Mouse (Mus musculus): ENCODE data around the gene Igf1r. TPM values are rescaled to one million over a fixed set of nuclear protein-coding genes. Genes with fewer than 3 reads are reported as not detected.

Igf1r gene
- polyA plus RNA-seq, 1 experiment from 2014 or later, result 25.2 TPM

GRCm38 (mm10) chr7:67943805-67944204, 8.8 kb upstream of the Igf1r start:
- Histone ChIP-seq H3K9me3 (replicated peaks) (no peaks in the 10 kb centered on the region), H3K27me3 (peaks cover 7% of the 10 kb centered on the region), H3K4me2 (no peak overlapping the region), H3K9ac (no peak overlapping the region), H3K4me3 (no peak overlapping the region), H3K4me1 (no peaks in the 10 kb centered on the region), H3K27ac (no peak overlapping the region), H3K36me3 (ENCODE audit: poor library complexity, severe bottlenecking) (no peaks in the 10 kb centered on the region)
- no peak for ATAC-seq
- 89% methylated on average over 9 of the region's 9 CpGs for WGBS

DNA sequence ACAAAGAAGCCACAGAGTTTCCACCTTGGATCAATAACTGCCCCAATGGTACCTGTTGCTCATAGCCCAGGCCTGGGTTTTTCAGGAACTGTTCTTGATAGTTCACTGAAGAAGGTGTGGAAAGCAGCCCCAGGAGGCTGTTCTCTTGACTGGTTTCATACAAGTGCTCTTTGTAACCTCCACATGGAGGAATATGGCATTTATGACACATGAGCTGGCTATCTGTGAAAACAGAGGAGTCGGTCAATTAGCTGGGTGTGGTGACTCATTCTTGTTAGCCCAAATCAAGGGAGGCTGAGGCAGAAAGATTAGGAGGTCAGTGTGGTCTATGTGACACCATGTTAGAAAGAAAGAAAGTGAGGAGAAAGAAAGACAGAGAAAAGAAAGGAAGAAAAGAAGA, 5.7 kb upstream of the Igf1r start:
- Histone ChIP-seq H3K9ac (no peak overlapping the region), H3K27me3 (peaks cover 7% of the 10 kb centered on the region), H3K4me1 (no peaks in the 10 kb centered on the region), H3K4me2 (no peak overlapping the region), H3K36me3 (ENCODE audit: poor library complexity, severe bottlenecking) (no peaks in the 10 kb centered on the region), H3K9me3 (replicated peaks) (no peaks in the 10 kb centered on the region), H3K27ac (no peak overlapping the region), H3K4me3 (no peak overlapping the region)
- 82% methylated on average over 1 of the region's 1 CpGs for WGBS
- ATAC-seq, result no peak

DNA sequence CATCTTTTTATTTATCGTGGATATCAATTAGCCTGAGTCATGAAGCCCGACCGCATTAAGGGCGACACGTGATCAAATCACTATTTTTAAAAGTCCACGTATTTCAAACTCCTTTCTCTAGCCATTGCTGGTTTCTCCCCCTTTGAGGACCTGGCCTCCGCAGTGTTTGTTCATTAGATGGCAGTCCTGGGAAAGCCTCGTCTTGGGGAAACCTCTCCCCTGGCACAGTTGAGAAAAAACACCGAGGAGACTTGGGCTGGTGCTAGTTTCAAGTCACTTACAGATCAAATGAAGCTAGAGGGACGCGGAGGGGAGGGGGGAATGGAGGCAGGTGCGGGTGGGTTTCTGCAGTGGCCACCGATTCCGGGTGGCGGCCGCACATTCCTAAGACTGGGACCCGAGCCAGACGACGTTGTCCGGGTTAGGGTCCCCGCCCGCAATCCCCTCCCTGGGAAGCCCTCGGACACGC, 2.2 kb upstream of the Igf1r start:
- no peaks in the 10 kb centered on the region for H3K9me3 ChIP-seq (replicated peaks)
- peak overlapping the region; percentile 100 for H3K27ac ChIP-seq
- WGBS, result 0% methylated on average over 22 of the region's 24 CpGs
- no peaks in the 10 kb centered on the region for H3K36me3 ChIP-seq (ENCODE audit: poor library complexity, severe bottlenecking)
- H3K27me3 ChIP-seq, result peaks cover 7% of the 10 kb centered on the region
- H3K4me1 ChIP-seq, result peaks cover 20% of the 10 kb centered on the region
- peak overlapping the region; percentile 96 for H3K4me2 ChIP-seq
- ATAC-seq, result peak; percentile 12; the same call in 1 of the 2 replicates
- H3K4me3 ChIP-seq, result peak overlapping the region; percentile 88
- H3K9ac ChIP-seq, result peak overlapping the region; percentile 96

DNA sequence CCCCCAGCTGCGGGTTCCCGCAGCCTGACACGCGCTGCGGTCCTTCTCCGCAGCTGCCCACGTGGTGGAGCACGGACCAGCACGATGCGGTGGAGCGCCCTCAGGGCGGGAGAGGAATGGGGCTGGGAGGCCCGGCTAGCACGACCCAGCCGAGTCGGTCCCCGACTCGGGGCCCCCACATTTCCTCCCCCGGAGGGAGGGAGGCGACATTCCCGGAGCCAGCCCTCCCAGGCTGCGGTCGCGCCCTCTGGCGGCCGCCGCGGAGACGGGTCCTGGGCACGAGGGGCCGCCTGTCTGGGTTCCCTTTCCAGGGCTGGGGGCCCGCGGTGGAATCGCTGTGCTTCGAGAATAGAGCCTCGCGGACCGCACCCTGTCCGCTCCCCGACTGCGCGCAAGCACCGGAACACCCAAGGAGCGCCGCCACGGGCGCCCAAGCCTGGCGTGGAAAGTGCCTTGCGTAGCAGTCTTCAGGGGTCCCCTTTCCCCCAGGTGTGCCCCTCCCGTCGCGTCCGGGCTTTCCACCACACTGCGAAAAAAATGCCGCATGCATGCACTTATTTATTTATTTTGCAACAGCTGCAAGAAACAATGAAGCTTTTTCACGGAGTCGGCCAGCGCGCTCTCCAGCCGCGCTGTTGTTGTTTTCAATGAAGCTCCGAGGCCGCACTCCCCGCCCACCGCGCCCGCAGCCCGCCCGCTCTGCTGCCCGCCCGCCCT, 1.7 kb upstream of the Igf1r start:
- peaks cover 7% of the 10 kb centered on the region for H3K27me3 ChIP-seq
- peak; percentile 74 for ATAC-seq
- no peaks in the 10 kb centered on the region for H3K36me3 ChIP-seq (ENCODE audit: poor library complexity, severe bottlenecking)
- peak overlapping the region; percentile 96 for H3K9ac ChIP-seq
- H3K27ac ChIP-seq, result peak overlapping the region; percentile 100
- H3K4me1 ChIP-seq, result peaks cover 25% of the 10 kb centered on the region
- H3K4me2 ChIP-seq, result peak overlapping the region; percentile 96
- WGBS, result under 1% methylated on average over 62 of the region's 71 CpGs
- no peaks in the 10 kb centered on the region for H3K9me3 ChIP-seq (replicated peaks)
- peak overlapping the region; percentile 88 for H3K4me3 ChIP-seq

- 2% methylated on average over 23 of the region's 73 CpGs for WGBS
- peak; percentile 91 for ATAC-seq
- Histone ChIP-seq H3K27me3 (peaks cover 7% of the 10 kb centered on the region), H3K27ac (peak overlapping the region; percentile 100), H3K36me3 (ENCODE audit: poor library complexity, severe bottlenecking) (no peaks in the 10 kb centered on the region), H3K9me3 (replicated peaks) (no peaks in the 10 kb centered on the region), H3K4me2 (peak overlapping the region; percentile 96), H3K4me3 (peak overlapping the region; percentile 88), H3K9ac (peak overlapping the region; percentile 96), H3K4me1 (peaks cover 30% of the 10 kb centered on the region)
Measured at GRCm38 (mm10) chr7:67951532-67952035, 1.0 kb upstream of the Igf1r start.

DNA sequence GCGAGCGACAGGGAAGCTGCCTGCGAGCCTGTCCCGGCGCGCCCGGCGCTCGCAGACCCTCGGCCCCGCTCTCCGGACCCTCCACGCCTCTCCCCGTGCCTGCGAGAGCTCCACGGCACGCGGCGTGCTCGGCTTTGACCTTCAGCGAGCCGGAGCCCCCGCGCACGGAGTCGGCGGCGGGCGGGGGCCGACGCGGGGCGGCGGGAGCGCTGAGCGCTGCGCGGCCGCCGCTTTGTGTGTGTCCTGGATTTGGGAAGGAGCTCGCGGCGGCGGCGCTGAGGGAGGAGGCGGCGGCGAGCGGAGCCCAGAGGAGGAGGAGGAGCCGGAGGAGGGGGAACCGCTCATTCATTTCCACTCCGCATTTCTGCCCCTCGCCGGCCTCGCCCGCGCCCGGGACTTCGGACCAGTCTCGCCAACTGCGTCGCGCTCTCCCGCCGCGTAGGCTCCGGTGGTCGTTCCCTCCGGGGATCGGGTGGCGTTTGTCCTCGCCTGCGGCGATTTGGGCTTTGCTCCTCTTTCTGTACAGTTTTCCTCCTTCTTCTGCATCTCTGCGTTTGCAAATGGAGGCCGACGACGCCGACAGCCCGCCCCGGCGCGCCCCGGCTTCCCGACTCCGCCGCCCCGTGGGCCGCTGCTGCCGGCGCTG, 468 bp upstream of the Igf1r start:
- Histone ChIP-seq H3K4me1 (peaks cover 35% of the 10 kb centered on the region), H3K4me3 (peak overlapping the region; percentile 88), H3K27me3 (peaks cover 4% of the 10 kb centered on the region), H3K9ac (peak overlapping the region; percentile 96), H3K9me3 (replicated peaks) (no peaks in the 10 kb centered on the region), H3K36me3 (ENCODE audit: poor library complexity, severe bottlenecking) (no peaks in the 10 kb centered on the region), H3K27ac (peak overlapping the region; percentile 100), H3K4me2 (peak overlapping the region; percentile 96)
- 0% methylated on average over 62 of the region's 91 CpGs for WGBS
- peak; percentile 59 for ATAC-seq

GRCm38 (mm10) chr7:67953764-67954242, 1.2 kb downstream of the Igf1r start:
- H3K27ac ChIP-seq, result no peak overlapping the region
- peak overlapping the region; percentile 96 for H3K9ac ChIP-seq
- H3K9me3 ChIP-seq (replicated peaks), result no peaks in the 10 kb centered on the region
- H3K27me3 ChIP-seq, result no peaks in the 10 kb centered on the region
- peak overlapping the region; percentile 96 for H3K4me2 ChIP-seq
- WGBS, result under 1% methylated on average over 22 of the region's 23 CpGs
- peak overlapping the region; percentile 88 for H3K4me3 ChIP-seq
- H3K36me3 ChIP-seq (ENCODE audit: poor library complexity, severe bottlenecking), result no peaks in the 10 kb centered on the region
- H3K4me1 ChIP-seq, result peaks cover 47% of the 10 kb centered on the region
- no peak for ATAC-seq

DNA sequence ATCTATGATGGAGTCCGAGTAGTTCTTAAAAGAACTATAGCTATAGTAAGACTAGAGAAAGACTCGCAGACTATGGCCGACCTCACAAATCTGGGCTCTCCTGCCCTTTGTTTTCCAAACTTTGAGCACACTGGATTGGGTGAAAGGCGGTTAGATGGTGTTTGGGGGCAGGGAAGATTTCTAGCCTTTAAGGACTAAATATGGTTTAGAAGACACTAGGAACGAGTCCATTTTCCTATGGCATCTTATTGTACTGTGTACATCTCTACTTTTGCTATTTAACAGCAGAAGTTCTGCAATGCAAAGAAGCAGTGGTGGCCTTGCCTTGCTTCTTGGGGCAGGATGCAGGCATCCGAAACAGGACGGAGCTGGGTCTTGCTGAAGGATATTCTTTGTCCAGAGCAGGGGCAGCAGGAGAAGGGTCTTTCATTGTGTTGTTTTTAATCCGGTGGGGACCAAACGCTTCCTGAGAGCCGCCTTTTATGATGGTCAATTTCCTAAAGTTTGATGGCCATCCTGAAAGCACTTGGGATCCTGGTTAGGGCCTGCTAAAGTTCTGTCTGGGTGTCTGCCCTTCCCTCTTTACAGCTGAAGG, 2.1 kb downstream of the Igf1r start:
- no peak overlapping the region for H3K27ac ChIP-seq
- H3K9ac ChIP-seq, result peak overlapping the region; percentile 96
- H3K4me3 ChIP-seq, result peak overlapping the region; percentile 88
- no peak for ATAC-seq
- WGBS, result 2% methylated on average over 10 of the region's 10 CpGs
- H3K4me2 ChIP-seq, result peak overlapping the region; percentile 96
- H3K36me3 ChIP-seq (ENCODE audit: poor library complexity, severe bottlenecking), result no peaks in the 10 kb centered on the region
- H3K4me1 ChIP-seq, result peaks cover 50% of the 10 kb centered on the region
- no peaks in the 10 kb centered on the region for H3K27me3 ChIP-seq
- H3K9me3 ChIP-seq (replicated peaks), result no peaks in the 10 kb centered on the region

DNA sequence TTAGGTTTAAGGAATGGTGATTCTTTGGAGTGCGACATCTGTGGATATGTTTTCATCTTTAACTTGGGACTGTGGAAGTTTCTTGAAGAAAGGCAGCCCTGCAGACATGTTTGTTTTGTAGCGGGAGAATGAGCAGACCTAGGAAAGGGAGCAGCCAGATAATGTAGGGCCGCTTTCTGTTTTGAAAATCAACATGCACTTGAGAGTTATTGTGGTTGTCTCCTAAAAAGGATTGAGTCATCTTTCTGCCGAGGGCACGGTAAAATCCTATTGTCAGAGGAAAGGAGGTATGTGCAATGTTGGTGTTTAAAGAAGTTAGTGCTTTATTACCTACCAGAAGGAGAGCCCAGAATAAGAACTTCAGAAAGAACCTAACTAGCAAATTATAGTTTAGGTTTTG, 2.6 kb downstream of the Igf1r start:
- H3K4me1 ChIP-seq, result peaks cover 54% of the 10 kb centered on the region
- H3K36me3 ChIP-seq (ENCODE audit: poor library complexity, severe bottlenecking), result no peaks in the 10 kb centered on the region
- no peaks in the 10 kb centered on the region for H3K9me3 ChIP-seq (replicated peaks)
- H3K4me2 ChIP-seq, result peak overlapping the region; percentile 96
- H3K27me3 ChIP-seq, result no peaks in the 10 kb centered on the region
- ATAC-seq, result no peak
- H3K27ac ChIP-seq, result no peak overlapping the region
- H3K4me3 ChIP-seq, result peak overlapping the region; percentile 88
- peak overlapping the region; percentile 96 for H3K9ac ChIP-seq
- 28% methylated on average over 5 of the region's 5 CpGs for WGBS

- H3K36me3 ChIP-seq (ENCODE audit: poor library complexity, severe bottlenecking), result no peaks in the 10 kb centered on the region
- H3K4me3 ChIP-seq, result no peak overlapping the region
- 71% methylated on average over 6 of the region's 6 CpGs for WGBS
- H3K27me3 ChIP-seq, result no peaks in the 10 kb centered on the region
- no peak overlapping the region for H3K27ac ChIP-seq
- H3K4me2 ChIP-seq, result no peak overlapping the region
- H3K4me1 ChIP-seq, result peaks cover 64% of the 10 kb centered on the region
- no peak overlapping the region for H3K9ac ChIP-seq
- no peak for ATAC-seq
- H3K9me3 ChIP-seq (replicated peaks), result no peaks in the 10 kb centered on the region
Measured at GRCm38 (mm10) chr7:67957376-67957775, 4.7 kb downstream of the Igf1r start.

DNA sequence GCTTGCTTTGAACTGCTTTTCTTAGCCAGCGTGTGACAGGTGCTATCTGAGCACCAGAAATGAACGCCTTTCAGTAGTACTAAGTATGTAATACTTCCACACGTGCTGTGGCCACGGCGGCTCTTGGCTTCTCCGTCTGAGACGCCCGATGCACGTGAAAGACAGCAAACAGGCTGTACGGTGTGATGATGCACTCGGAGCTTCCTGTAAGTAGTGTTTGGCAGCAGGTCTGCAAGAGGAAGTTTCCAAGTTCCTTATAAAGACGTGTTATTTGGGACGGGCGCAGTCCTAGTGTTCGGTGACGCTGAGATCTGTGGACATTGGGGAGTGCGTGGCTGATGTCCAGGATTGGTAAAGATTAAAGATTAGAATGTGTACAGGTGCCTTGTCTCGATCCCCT, 5.4 kb downstream of the Igf1r start:
- no peak overlapping the region for H3K9ac ChIP-seq
- no peak overlapping the region for H3K27ac ChIP-seq
- WGBS, result 74% methylated on average over 18 of the region's 18 CpGs
- H3K4me2 ChIP-seq, result no peak overlapping the region
- no peaks in the 10 kb centered on the region for H3K27me3 ChIP-seq
- no peaks in the 10 kb centered on the region for H3K9me3 ChIP-seq (replicated peaks)
- no peak overlapping the region for H3K4me3 ChIP-seq
- ATAC-seq, result no peak
- H3K36me3 ChIP-seq (ENCODE audit: poor library complexity, severe bottlenecking), result no peaks in the 10 kb centered on the region
- peaks cover 64% of the 10 kb centered on the region for H3K4me1 ChIP-seq

DNA sequence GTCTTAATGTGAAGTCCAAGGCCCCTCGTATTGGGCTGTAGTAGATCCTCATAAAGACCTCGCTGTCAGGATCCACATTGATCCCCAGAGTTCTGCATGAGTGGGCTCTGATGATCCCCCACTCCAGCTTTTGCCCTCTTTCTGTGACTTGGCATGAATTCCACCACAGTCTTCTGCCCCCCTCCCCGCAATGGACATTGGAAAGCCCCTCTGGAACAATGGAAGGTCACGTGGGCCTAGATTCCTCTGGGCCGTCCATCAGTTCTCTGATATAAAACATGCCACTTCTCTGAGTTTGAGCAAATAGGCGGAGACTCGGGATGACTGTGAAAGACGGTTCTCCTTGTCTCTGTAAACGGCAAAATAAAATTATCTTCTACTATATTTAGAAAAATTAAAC, 8.1 kb downstream of the Igf1r start:
- Histone ChIP-seq H3K9me3 (replicated peaks) (no peaks in the 10 kb centered on the region), H3K4me1 (peaks cover 44% of the 10 kb centered on the region), H3K4me3 (no peak overlapping the region), H3K9ac (no peak overlapping the region), H3K4me2 (no peak overlapping the region), H3K27me3 (no peaks in the 10 kb centered on the region), H3K27ac (no peak overlapping the region), H3K36me3 (ENCODE audit: poor library complexity, severe bottlenecking) (no peaks in the 10 kb centered on the region)
- ATAC-seq, result no peak
- 53% methylated on average over 9 of the region's 9 CpGs for WGBS
